Mouse (Mus musculus): ENCODE results near the gene Fancd2os.

DNA sequence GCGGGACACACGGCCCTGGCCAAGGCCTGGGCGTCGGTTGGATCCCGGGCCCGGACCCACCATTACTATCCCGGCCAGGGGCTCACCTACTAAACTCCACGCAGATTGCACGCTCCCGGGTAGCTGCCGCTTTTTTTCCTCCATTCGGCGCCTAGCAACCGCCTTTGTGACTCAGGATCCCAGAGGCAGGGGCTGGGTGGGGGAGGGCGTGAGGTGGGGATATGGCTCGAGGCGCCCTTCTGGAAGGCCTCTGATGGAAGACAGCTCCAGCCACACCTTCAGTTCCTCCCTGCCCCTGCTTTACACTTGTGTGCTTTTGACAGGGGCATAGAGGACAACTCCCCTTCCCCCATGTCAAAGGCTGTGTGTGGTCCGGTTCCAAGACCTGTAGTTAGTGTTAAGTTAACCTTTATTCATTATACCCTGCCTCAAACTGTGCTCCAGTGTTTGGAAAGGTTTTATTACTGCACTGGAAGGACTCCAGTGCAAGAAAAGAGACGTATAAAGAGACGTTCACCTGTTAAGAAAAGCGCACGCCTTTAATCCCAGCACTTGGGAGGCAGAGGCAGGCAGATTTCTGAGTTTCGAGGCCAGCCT is at the start of gene Fancd2os:
- no peak for TF ChIP-seq CTCF (IDR thresholded peaks at IDR 0.05; ENCODE audit: low read depth)
- TF ChIP-seq EP300 (IDR thresholded peaks at IDR 0.05; ENCODE audit: low read depth): no peak
